Mouse (Mus musculus): ENCODE measurements around the gene Dcaf12. TPM values are rescaled to one million over a fixed set of nuclear protein-coding genes. Genes with fewer than 3 reads are reported as not detected.

The Dcaf12 gene
- polyA plus RNA-seq, 1 experiment from 2014 or later = 76.6 TPM

DNA sequence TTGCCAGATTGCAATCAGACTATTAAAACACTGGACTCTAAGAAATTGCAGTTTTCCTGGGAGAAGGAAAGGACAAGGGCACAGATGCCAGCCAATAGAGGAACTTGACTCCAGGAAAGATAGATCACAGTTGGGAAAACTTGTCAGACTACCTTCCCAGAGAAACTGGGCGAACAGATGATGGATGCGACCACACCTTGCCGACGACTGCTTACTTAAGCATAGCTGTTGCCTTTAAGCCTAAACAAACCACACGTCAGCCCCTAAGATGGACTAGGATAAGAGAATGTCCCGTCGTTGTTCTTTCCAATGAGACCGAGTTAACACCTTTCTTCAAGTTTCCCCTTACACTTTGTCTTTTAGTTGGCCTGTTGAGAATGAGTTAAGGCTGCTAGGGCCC is 484 bp upstream of the Dcaf12 start:
- peak overlapping the region; percentile 99 for H3K27ac ChIP-seq (ENCODE audit: low read length)
- WGBS = 43% methylated on average over 8 of the region's 8 CpGs
- H3K4me1 ChIP-seq (ENCODE audit: insufficient read depth, low read length) = peaks cover 20% of the 10 kb centered on the region
- H3K4me2 ChIP-seq (replicated peaks; ENCODE audit: low read depth, low read length) = peak overlapping the region; percentile 90
- H3K4me3 ChIP-seq (ENCODE audit: low read length) = peak overlapping the region; percentile 87
- H3K9ac ChIP-seq (replicated peaks; ENCODE audit: low read length) = peak overlapping the region; percentile 93
- ATAC-seq (ENCODE audit: low FRiP score, low TSS enrichment) = no peak
- H3K9me3 ChIP-seq (ENCODE audit: low read length) = no peaks in the 10 kb centered on the region
- H3K27me3 ChIP-seq (ENCODE audit: insufficient read depth, low read length) = no peaks in the 10 kb centered on the region
- peaks cover 18% of the 10 kb centered on the region for H3K36me3 ChIP-seq (ENCODE audit: insufficient read depth, low read length)

- Histone ChIP-seq H3K27me3 (ENCODE audit: insufficient read depth, low read length) (no peaks in the 10 kb centered on the region), H3K4me2 (replicated peaks; ENCODE audit: low read depth, low read length) (peak overlapping the region; percentile 90), H3K9ac (replicated peaks; ENCODE audit: low read length) (peak overlapping the region; percentile 93), H3K27ac (ENCODE audit: low read length) (peak overlapping the region; percentile 99), H3K4me1 (ENCODE audit: insufficient read depth, low read length) (peaks cover 20% of the 10 kb centered on the region), H3K4me3 (ENCODE audit: low read length) (peak overlapping the region; percentile 87), H3K36me3 (ENCODE audit: insufficient read depth, low read length) (peaks cover 32% of the 10 kb centered on the region), H3K9me3 (ENCODE audit: low read length) (no peaks in the 10 kb centered on the region)
- no peak for ATAC-seq (ENCODE audit: low FRiP score, low TSS enrichment)
- WGBS = 9% methylated on average over 14 of the region's 14 CpGs
Measured at GRCm38 (mm10) chr4:41313722-41314121, 967 bp downstream of the Dcaf12 start.

- Histone ChIP-seq H3K27ac (ENCODE audit: low read length) (no peak overlapping the region), H3K27me3 (ENCODE audit: insufficient read depth, low read length) (no peaks in the 10 kb centered on the region), H3K4me1 (ENCODE audit: insufficient read depth, low read length) (peaks cover 20% of the 10 kb centered on the region), H3K4me2 (replicated peaks; ENCODE audit: low read depth, low read length) (no peak overlapping the region), H3K4me3 (ENCODE audit: low read length) (no peak overlapping the region), H3K9me3 (ENCODE audit: low read length) (no peaks in the 10 kb centered on the region), H3K36me3 (ENCODE audit: insufficient read depth, low read length) (peaks cover 44% of the 10 kb centered on the region), H3K9ac (replicated peaks; ENCODE audit: low read length) (no peak overlapping the region)
- WGBS = 90% methylated on average over 9 of the region's 9 CpGs
- no peak for ATAC-seq (ENCODE audit: low FRiP score, low TSS enrichment)
Measured at GRCm38 (mm10) chr4:41310567-41311563, 3.8 kb downstream of the Dcaf12 start.

DNA sequence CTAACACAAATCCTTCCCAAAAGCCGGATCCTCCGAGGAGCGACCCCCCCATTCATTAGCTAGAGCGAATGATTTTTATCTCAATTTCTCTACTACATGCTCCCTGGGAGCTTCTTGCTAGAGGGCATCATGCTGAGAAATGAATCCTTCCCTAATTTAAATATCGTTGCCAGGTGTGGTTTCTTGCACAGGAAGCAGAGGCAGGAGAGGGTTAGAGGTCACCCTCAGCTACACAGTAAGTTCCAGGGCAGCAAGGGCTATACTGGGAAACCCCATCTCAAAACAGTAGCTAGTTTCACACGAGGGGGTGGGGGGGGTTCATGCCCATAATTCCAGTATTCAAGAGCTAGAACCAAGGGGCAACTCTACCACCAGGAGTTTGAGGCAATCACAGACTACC is 7.3 kb downstream of the Dcaf12 start:
- no peaks in the 10 kb centered on the region for H3K27me3 ChIP-seq (ENCODE audit: insufficient read depth, low read length)
- H3K36me3 ChIP-seq (ENCODE audit: insufficient read depth, low read length) = peaks cover 54% of the 10 kb centered on the region
- no peaks in the 10 kb centered on the region; the same call in 1 of the 2 replicates for H3K4me1 ChIP-seq (ENCODE audit: insufficient read depth, low read length)
- H3K4me3 ChIP-seq (ENCODE audit: low read length) = no peak overlapping the region
- WGBS = 84% methylated on average over 6 of the region's 6 CpGs
- H3K9me3 ChIP-seq (ENCODE audit: low read length) = no peaks in the 10 kb centered on the region
- no peak overlapping the region for H3K9ac ChIP-seq (replicated peaks; ENCODE audit: low read length)
- no peak overlapping the region for H3K4me2 ChIP-seq (replicated peaks; ENCODE audit: low read depth, low read length)
- no peak for ATAC-seq (ENCODE audit: low FRiP score, low TSS enrichment)
- H3K27ac ChIP-seq (ENCODE audit: low read length) = no peak overlapping the region

GRCm38 (mm10) chr4:41304302-41304701 is 10.4 kb downstream of the Dcaf12 start:
- Histone ChIP-seq H3K36me3 (ENCODE audit: insufficient read depth, low read length) (peaks cover 57% of the 10 kb centered on the region), H3K27ac (ENCODE audit: low read length) (no peak overlapping the region), H3K4me1 (ENCODE audit: insufficient read depth, low read length) (no peaks in the 10 kb centered on the region), H3K4me2 (replicated peaks; ENCODE audit: low read depth, low read length) (no peak overlapping the region), H3K4me3 (ENCODE audit: low read length) (no peak overlapping the region), H3K27me3 (ENCODE audit: insufficient read depth, low read length) (no peaks in the 10 kb centered on the region), H3K9me3 (ENCODE audit: low read length) (no peaks in the 10 kb centered on the region), H3K9ac (replicated peaks; ENCODE audit: low read length) (no peak overlapping the region)
- 62% methylated on average over 3 of the region's 3 CpGs for whole genome bisulfite sequencing
- no peak for ATAC-seq (ENCODE audit: low FRiP score, low TSS enrichment)

DNA sequence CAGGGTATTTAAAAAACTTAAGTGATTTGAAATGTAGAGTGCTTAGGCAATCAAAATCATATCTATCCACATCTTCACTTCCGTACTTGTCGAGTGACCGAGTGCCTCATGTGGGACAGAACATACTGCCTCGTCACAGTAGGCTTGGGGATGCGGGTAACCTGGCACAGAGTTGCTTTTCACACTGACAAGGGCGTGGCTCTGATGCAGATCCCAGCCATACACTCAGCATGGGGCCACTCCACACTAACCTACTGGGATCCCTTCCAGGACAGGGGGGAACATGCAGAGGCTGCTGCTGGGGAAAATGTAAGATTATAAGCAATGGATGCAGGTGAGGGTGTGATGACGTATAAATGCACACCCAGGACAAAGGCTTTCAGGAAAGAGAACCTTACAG is 11.0 kb downstream of the Dcaf12 start:
- no peak overlapping the region for H3K27ac ChIP-seq (ENCODE audit: low read length)
- H3K4me3 ChIP-seq (ENCODE audit: low read length) = no peak overlapping the region
- no peak for ATAC-seq (ENCODE audit: low FRiP score, low TSS enrichment)
- WGBS = 92% methylated on average over 7 of the region's 7 CpGs
- H3K27me3 ChIP-seq (ENCODE audit: insufficient read depth, low read length) = no peaks in the 10 kb centered on the region
- no peak overlapping the region for H3K9ac ChIP-seq (replicated peaks; ENCODE audit: low read length)
- no peaks in the 10 kb centered on the region for H3K9me3 ChIP-seq (ENCODE audit: low read length)
- H3K4me1 ChIP-seq (ENCODE audit: insufficient read depth, low read length) = no peaks in the 10 kb centered on the region
- peaks cover 57% of the 10 kb centered on the region for H3K36me3 ChIP-seq (ENCODE audit: insufficient read depth, low read length)
- no peak overlapping the region for H3K4me2 ChIP-seq (replicated peaks; ENCODE audit: low read depth, low read length)

DNA sequence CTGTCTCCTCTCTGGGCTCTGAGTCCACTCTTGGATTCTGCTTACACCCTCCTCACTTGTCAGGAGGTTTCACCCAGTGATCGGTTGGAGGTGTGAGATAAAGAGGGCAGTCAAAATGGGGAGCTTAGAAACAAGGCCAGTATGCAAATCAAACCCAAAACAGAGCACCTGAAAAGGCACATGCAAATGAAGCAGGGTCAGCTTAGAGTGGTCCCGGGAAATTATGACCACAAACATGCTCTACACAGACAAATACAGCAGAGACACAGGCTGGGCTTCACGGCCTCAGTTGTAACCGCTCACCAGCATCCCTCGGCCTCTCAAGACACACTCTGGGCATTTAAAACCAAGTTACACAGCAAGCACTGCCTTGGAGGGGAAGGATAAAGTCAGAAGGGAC is 15.7 kb downstream of the Dcaf12 start:
- ATAC-seq (ENCODE audit: low FRiP score, low TSS enrichment) = no peak
- 95% methylated on average over 5 of the region's 5 CpGs for WGBS

GRCm38 (mm10) chr4:41295960-41296359 is 18.7 kb downstream of the Dcaf12 start:
- no peaks in the 10 kb centered on the region for H3K4me1 ChIP-seq (ENCODE audit: insufficient read depth, low read length)
- no peak overlapping the region for H3K9ac ChIP-seq (replicated peaks; ENCODE audit: low read length)
- no peak for ATAC-seq (ENCODE audit: low FRiP score, low TSS enrichment)
- no peaks in the 10 kb centered on the region for H3K27me3 ChIP-seq (ENCODE audit: insufficient read depth, low read length)
- H3K36me3 ChIP-seq (ENCODE audit: insufficient read depth, low read length) = peaks cover 80% of the 10 kb centered on the region
- H3K27ac ChIP-seq (ENCODE audit: low read length) = no peak overlapping the region
- no peaks in the 10 kb centered on the region for H3K9me3 ChIP-seq (ENCODE audit: low read length)
- 97% methylated on average over 7 of the region's 7 CpGs for WGBS
- no peak overlapping the region for H3K4me3 ChIP-seq (ENCODE audit: low read length)
- no peak overlapping the region for H3K4me2 ChIP-seq (replicated peaks; ENCODE audit: low read depth, low read length)

More for the DNA sequence above, 15.7 kb downstream of the Dcaf12 start:
- Histone ChIP-seq H3K4me3 (ENCODE audit: low read length) (no peak overlapping the region), H3K27ac (ENCODE audit: low read length) (no peak overlapping the region), H3K9ac (replicated peaks; ENCODE audit: low read length) (no peak overlapping the region), H3K27me3 (ENCODE audit: insufficient read depth, low read length) (no peaks in the 10 kb centered on the region), H3K4me2 (replicated peaks; ENCODE audit: low read depth, low read length) (no peak overlapping the region), H3K36me3 (ENCODE audit: insufficient read depth, low read length) (peaks cover 75% of the 10 kb centered on the region), H3K9me3 (ENCODE audit: low read length) (no peaks in the 10 kb centered on the region), H3K4me1 (ENCODE audit: insufficient read depth, low read length) (no peaks in the 10 kb centered on the region)

GRCm38 (mm10) chr4:41295507-41295906 is 19.2 kb downstream of the Dcaf12 start:
- no peak overlapping the region for H3K27ac ChIP-seq (ENCODE audit: low read length)
- peaks cover 76% of the 10 kb centered on the region for H3K36me3 ChIP-seq (ENCODE audit: insufficient read depth, low read length)
- H3K4me2 ChIP-seq (replicated peaks; ENCODE audit: low read depth, low read length) = no peak overlapping the region
- no peaks in the 10 kb centered on the region for H3K27me3 ChIP-seq (ENCODE audit: insufficient read depth, low read length)
- no peaks in the 10 kb centered on the region for H3K4me1 ChIP-seq (ENCODE audit: insufficient read depth, low read length)
- no peaks in the 10 kb centered on the region for H3K9me3 ChIP-seq (ENCODE audit: low read length)
- H3K4me3 ChIP-seq (ENCODE audit: low read length) = no peak overlapping the region
- H3K9ac ChIP-seq (replicated peaks; ENCODE audit: low read length) = no peak overlapping the region
- no peak for ATAC-seq (ENCODE audit: low FRiP score, low TSS enrichment)
- WGBS = 91% methylated on average over 11 of the region's 11 CpGs

- Histone ChIP-seq H3K4me3 (ENCODE audit: low read length) (no peak overlapping the region), H3K27me3 (ENCODE audit: insufficient read depth, low read length) (no peaks in the 10 kb centered on the region), H3K27ac (ENCODE audit: low read length) (no peak overlapping the region), H3K4me1 (ENCODE audit: insufficient read depth, low read length) (no peaks in the 10 kb centered on the region), H3K4me2 (replicated peaks; ENCODE audit: low read depth, low read length) (no peak overlapping the region), H3K9me3 (ENCODE audit: low read length) (no peaks in the 10 kb centered on the region), H3K36me3 (ENCODE audit: insufficient read depth, low read length) (peaks cover 65% of the 10 kb centered on the region), H3K9ac (replicated peaks; ENCODE audit: low read length) (no peak overlapping the region)
- 87% methylated on average over 4 of the region's 4 CpGs for WGBS
- ATAC-seq (ENCODE audit: low FRiP score, low TSS enrichment) = no peak
Measured at GRCm38 (mm10) chr4:41293907-41294306, 20.8 kb downstream of the Dcaf12 start.
